Mouse (Mus musculus) cerebellum, adult 2 months (tissue): Measurements from ENCODE around the gene Rsl24d1. TPM values are rescaled to one million over a fixed set of nuclear protein-coding genes. Genes with fewer than 3 reads are reported as not detected.

Source experiments
- DNase-seq, 2 experiments: peaks; one replicate each; pipeline ENCODE4 v3.0.0; 2021
- H3K27ac ChIP-seq: fragments of 200-500 bp; 2 replicates; pipeline ENCODE4 v1.5.1; 2012; ENCODE audit warnings: low read length, control low read depth, inconsistent platforms; ENCODE audit not compliant: insufficient read depth
- H3K27me3 ChIP-seq: fragments of 200-500 bp; 2 replicates; pipeline ENCODE4 v1.6.1; 2012; ENCODE audit warnings: inconsistent platforms, mild to moderate bottlenecking, low read length, moderate library complexity; ENCODE audit not compliant: control insufficient read depth, insufficient read depth
- H3K4me1 ChIP-seq: fragments of 200-500 bp; 2 replicates; pipeline ENCODE4 v1.6.1; 2011; ENCODE audit warnings: low read length; ENCODE audit not compliant: control insufficient read depth, insufficient read depth
- H3K4me3 ChIP-seq: fragments of 200-500 bp; replicated peaks from 2 replicates; pipeline ENCODE3; 2011; ENCODE audit warnings: mild to moderate bottlenecking, low read depth, low read length, control low read depth; ENCODE audit not compliant: insufficient read depth
- CTCF ChIP-seq: fragments of 200-500 bp; IDR thresholded peaks from 2 replicates; pipeline ENCODE4 v1.5.1; 2011; ENCODE audit warnings: low read depth, mild to moderate bottlenecking, control low read depth, low read length, moderate library complexity, borderline replicate concordance; ENCODE audit not compliant: insufficient read depth
- POLR2A ChIP-seq: fragments of 200-500 bp; IDR thresholded peaks from 2 replicates; pipeline ENCODE4 v1.6.1; 2011; ENCODE audit warnings: low read length, control low read depth, borderline replicate concordance; ENCODE audit not compliant: insufficient read depth
- WGBS: fragments of 180-500 bp; shearing (Covaris S2); methylation state at CpG from one replicate; pipeline ENCODE4 v1.1.7; 2018; 5-methylcytosine and 5-hydroxymethylcytosine counted together
- polyA plus RNA-seq: library from polyadenylated mRNA; depleted of rRNA; stranded (reverse); fragments of >200 nt; gene quantifications from 2 replicates; pipeline ENCODE4 v1.2.3, GENCODE M21; 2012

The Rsl24d1 gene
- polyA plus RNA-seq, 1 experiment: 73.7 TPM

DNA sequence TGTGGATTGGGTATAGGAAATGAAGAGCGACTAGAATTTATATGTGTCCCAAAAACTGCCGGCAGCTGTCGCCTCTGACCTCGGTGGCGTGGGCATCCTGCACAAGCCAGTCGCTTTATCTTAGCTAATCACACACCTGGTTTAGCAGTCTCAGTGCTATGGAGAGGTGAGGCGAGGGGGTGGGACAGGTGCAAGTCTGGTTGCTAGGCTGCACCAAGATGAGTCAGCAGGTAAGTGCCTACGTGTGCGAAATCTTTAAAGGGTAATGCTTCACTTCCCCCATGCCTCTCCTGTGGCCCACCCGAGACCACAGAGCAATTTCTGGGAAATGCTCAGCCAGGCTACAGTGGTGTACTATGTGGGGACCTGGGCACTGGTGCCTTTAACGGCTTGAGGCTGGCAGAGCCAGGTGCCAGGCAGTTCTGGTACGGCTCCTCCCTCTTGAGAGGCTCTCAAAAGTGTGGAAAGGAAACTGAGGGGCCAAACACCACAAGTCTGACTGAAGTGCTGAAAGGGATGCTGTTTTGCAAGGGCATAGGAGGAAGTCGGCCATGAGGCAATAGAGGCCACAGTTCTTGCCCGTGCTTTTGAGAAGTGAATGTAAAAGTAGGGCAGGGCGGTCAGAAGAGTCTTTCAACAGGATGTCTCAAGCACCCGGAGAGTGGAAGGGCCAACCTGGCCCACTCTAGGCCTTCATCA is 23.9 kb upstream of the Rsl24d1 start:
- Histone ChIP-seq H3K4me1 (peaks cover 2% of the 10 kb centered on the region; the same call in 1 of the 2 replicates), H3K27ac (no peak overlapping the region), H3K4me3 (no peak overlapping the region), H3K27me3 (no peaks in the 10 kb centered on the region)
- DNase-seq: no peak
- TF ChIP-seq CTCF: no peak
- no peak for TF ChIP-seq POLR2A
- WGBS: 76% methylated on average over 16 of the region's 16 CpGs

DNA sequence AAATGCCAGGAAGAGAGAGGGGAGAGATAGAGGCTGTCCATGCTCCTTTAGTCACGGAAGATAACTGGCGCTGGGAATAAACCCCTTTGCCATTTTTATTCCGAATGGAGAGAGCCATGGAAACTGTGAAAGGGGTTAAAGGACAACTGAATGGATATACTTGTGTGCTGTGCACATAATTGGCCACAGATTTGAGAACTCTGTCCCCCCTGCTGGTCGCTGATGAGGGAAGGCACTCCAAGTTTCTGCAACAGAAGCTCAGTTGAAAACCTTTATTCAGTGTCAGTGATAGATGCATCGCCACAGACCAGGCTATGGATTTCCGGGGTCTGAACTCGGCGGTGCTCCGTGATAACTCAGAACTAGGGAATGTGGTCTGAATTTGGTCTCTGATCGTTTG is 23.1 kb upstream of the Rsl24d1 start:
- no peak for TF ChIP-seq CTCF
- no peak for TF ChIP-seq POLR2A
- WGBS: 71% methylated on average over 10 of the region's 10 CpGs
- no peak for DNase-seq
- no peak overlapping the region for H3K4me3 ChIP-seq
- no peak overlapping the region for H3K27ac ChIP-seq
- no peaks in the 10 kb centered on the region for H3K27me3 ChIP-seq
- no peaks in the 10 kb centered on the region for H3K4me1 ChIP-seq

DNA sequence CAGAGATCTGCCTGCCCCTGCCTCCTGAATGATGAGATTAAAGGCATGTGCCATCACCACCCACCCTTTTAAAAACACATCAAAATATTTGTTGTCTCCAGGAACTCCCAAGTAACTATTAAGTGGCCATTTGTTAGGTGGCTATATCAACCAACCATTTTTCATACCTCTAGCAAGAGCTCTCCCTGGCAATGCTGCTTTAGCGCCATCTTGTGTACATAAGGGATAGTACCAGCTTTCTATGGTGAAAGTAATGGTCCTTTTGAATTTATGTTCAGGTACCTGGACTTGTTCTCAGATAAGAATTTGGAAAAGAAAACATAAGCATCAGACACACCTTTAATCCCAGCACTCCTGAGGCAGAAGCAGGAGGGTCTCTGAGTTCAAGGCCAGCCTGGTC is 21.5 kb upstream of the Rsl24d1 start:
- TF ChIP-seq POLR2A (no peak), CTCF (peak; percentile 54; the same call in 1 of the 2 replicates)
- WGBS: 2% methylated on average over 1 of the region's 1 CpGs
- DNase-seq: peak in 1 of 2 experiments; percentile 65
- Histone ChIP-seq H3K4me3 (no peak overlapping the region), H3K27ac (no peak overlapping the region), H3K27me3 (no peaks in the 10 kb centered on the region), H3K4me1 (no peaks in the 10 kb centered on the region)

DNA sequence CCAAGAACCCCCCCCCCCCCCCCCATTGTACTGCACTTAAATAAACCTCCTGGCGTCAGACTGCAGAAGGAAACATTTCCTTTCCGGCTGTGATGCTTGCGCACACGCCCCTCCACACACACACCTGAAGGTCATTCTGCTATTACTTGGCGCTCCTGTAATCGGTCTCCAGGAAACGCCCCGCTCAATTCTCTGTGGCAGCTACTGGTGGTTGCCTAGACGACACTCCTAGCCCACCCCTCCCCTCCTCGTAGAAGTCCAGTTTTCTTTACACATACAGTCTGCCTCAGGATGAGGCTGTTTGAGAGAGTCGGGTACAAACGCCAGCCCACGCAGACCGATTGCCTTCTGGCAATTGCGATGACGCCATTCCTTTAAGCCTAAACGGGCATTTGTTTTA is 18.6 kb upstream of the Rsl24d1 start:
- no peak overlapping the region for H3K27ac ChIP-seq
- DNase-seq: no peak
- no peaks in the 10 kb centered on the region for H3K4me1 ChIP-seq
- peak overlapping the region; percentile 58 for H3K4me3 ChIP-seq
- WGBS: 27% methylated on average over 17 of the region's 17 CpGs
- H3K27me3 ChIP-seq: no peaks in the 10 kb centered on the region
- 0 out of 2 replicates have a peak, but pooled peaks have one; percentile 12 for TF ChIP-seq POLR2A
- TF ChIP-seq CTCF: no peak

DNA sequence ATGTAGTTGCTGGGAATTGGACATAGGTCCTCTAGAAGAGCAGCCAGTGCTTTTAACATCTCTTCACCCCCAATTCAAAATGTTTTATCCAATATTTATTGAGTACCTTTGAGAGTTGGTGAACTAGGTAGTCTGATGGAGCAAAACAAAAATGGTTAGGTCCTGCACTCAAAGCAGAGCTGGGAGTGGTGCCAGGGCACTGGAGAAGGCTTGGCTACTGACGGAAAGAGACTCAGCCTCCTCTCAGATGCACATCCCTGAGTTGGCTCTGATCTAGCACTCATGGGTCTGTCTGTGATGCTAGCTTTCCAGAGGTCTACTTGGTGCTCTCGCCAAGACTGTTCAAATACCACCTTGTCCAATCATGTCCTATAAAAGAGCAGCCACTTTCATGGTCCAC is 15.3 kb upstream of the Rsl24d1 start:
- 35% methylated on average over 2 of the region's 2 CpGs for WGBS
- TF ChIP-seq CTCF (no peak), POLR2A (no peak)
- no peaks in the 10 kb centered on the region for H3K27me3 ChIP-seq
- no peak for DNase-seq
- H3K4me3 ChIP-seq: no peak overlapping the region
- no peak overlapping the region for H3K27ac ChIP-seq
- no peaks in the 10 kb centered on the region for H3K4me1 ChIP-seq

DNA sequence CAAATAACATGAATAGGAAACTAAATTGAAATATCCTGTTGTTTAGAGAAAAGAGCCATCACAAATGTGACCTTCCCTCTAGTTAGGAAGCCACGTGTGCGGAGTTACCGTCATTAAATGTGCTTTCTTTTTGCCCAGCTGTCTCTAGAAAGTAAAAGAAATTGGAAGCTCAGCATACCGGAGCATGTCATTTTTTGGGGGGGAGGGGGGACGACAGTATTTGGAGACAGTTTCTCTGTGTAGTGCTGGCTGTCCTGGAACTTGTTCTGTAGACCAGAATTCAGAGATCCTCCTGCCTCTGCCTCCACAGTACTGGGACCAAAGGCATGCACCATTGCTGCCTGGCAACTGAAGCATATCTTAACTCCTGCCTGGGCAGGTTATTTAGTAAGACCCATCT is 11.7 kb upstream of the Rsl24d1 start, which contains the start of gene Khdc3:
Khdc3 (plus strand) TSS at position 301 of the 400 bp plus-strand sequence.
- H3K27ac ChIP-seq: no peak within 1 kb of the TSS
- H3K4me1 ChIP-seq: no peaks in the 10 kb centered on the region; the same call in 1 of the 2 replicates
- H3K4me3 ChIP-seq: no peak within 1 kb of the TSS
- H3K27me3 ChIP-seq: no peaks in the 10 kb centered on the region
- 87% methylated on average over 5 of the region's 5 CpGs for WGBS
- no peak for DNase-seq
- TF ChIP-seq POLR2A (no peak), CTCF (no peak)

DNA sequence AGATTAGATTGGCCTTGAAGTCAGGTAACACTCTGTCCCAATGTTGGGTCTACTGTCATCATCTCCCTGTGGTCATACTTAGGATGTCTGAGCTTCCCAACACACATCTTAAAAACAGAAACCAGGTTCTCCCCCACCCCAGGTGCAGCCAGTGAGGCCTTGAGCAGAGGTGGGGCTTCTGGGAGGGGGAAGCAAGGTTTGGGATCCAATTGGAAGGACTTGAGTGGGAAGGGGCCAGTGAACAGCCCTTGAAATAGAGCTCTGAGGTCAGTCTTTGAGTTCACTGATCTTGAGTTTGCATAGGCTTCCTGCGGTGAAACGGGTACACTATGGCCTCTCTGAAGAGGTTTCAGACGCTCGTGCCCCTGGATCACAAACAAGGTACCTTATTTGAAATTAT is 11.0 kb upstream of the Rsl24d1 start, which contains the start of gene Gm20509:
Gm20509 (plus strand) TSS at position 290 of the 400 bp plus-strand sequence.
- TF ChIP-seq CTCF (no peak), POLR2A (no peak)
- peak within 1 kb of the TSS; percentile 28 for H3K4me3 ChIP-seq

More for the DNA sequence above, 11.0 kb upstream of the Rsl24d1 start, which contains the start of gene Gm20509:
- H3K4me1 ChIP-seq: no peaks in the 10 kb centered on the region; the same call in 1 of the 2 replicates
- WGBS: 97% methylated on average over 4 of the region's 4 CpGs
- H3K27ac ChIP-seq: no peak within 1 kb of the TSS
- DNase-seq: no peak
- H3K27me3 ChIP-seq: no peaks in the 10 kb centered on the region
